Mouse (Mus musculus) limb, embryonic 10.5 days (tissue): ENCODE measurements around the gene Clybl. TPM values are rescaled to one million over a fixed set of nuclear protein-coding genes. Genes with fewer than 3 reads are reported as not detected.

Source experiments
- DNase-seq: peaks from one replicate; pipeline ENCODE4 v3.0.0-alpha.2; 2017; ENCODE audit warnings: low spot score
- H3K27ac ChIP-seq: fragments of 300-500 bp; sonication (generic); 2 replicates; pipeline ENCODE4 v1.5.1; 2016; ENCODE audit warnings: mild to moderate bottlenecking
- H3K27me3 ChIP-seq: fragments of 300-500 bp; sonication (generic); 2 replicates; pipeline ENCODE4 v1.6.1; 2016; ENCODE audit warnings: low read depth, mild to moderate bottlenecking; ENCODE audit not compliant: poor library complexity, severe bottlenecking
- H3K36me3 ChIP-seq: fragments of 300-500 bp; sonication (generic); 2 replicates; pipeline ENCODE4 v1.6.1; 2016; ENCODE audit warnings: mild to moderate bottlenecking, moderate library complexity
- H3K4me1 ChIP-seq: fragments of 300-500 bp; sonication (generic); 2 replicates; pipeline ENCODE4 v1.6.1; 2016
- H3K4me3 ChIP-seq: fragments of 300-500 bp; sonication (generic); 2 replicates; pipeline ENCODE4 v1.5.1; 2016; ENCODE audit warnings: mild to moderate bottlenecking, moderate library complexity
- H3K9me3 ChIP-seq: fragments of 300-500 bp; sonication (generic); replicated peaks from 2 replicates; pipeline ENCODE4 v1.6.1; 2016; ENCODE audit warnings: mild to moderate bottlenecking
- WGBS: fragments of 180-500 bp; shearing (Covaris S2); methylation state at CpG from one replicate; pipeline ENCODE4 v1.1.7; 2016; 5-methylcytosine and 5-hydroxymethylcytosine counted together
- polyA plus RNA-seq: library from polyadenylated mRNA; unstranded; fragments of >200 nt; fragmentation: Nextera tagmentation; extraction: Ambion mirVana; gene quantifications from 2 replicates; pipeline ENCODE4 v1.2.1, GENCODE M21; 2016

Gene Clybl
- polyA plus RNA-seq, 1 experiment from 2014 or later, result 25.1 TPM

GRCm38 (mm10) chr14:122416166-122416771 lies 234.8 kb downstream of the Clybl start:
- Histone ChIP-seq H3K4me1 (peaks cover 47% of the 10 kb centered on the region), H3K27ac (no peak overlapping the region), H3K27me3 (no peaks in the 10 kb centered on the region), H3K36me3 (no peaks in the 10 kb centered on the region), H3K4me3 (no peak overlapping the region), H3K9me3 (no peaks in the 10 kb centered on the region)
- 28% methylated on average over 4 of the region's 4 CpGs for WGBS
- DNase-seq, result no peak

- WGBS, result 92% methylated on average over 3 of the region's 3 CpGs
- DNase-seq, result no peak
- no peaks in the 10 kb centered on the region for H3K27me3 ChIP-seq
- H3K4me1 ChIP-seq, result peaks cover 32% of the 10 kb centered on the region
- no peak overlapping the region for H3K27ac ChIP-seq
- no peaks in the 10 kb centered on the region for H3K36me3 ChIP-seq
- no peak overlapping the region for H3K4me3 ChIP-seq
- H3K9me3 ChIP-seq, result no peaks in the 10 kb centered on the region
Observed at GRCm38 (mm10) chr14:122424441-122424840, 242.9 kb downstream of the Clybl start.

GRCm38 (mm10) chr14:122426529-122427203 lies 245.2 kb downstream of the Clybl start:
- Histone ChIP-seq H3K4me1 (peaks cover 20% of the 10 kb centered on the region), H3K36me3 (no peaks in the 10 kb centered on the region), H3K27me3 (no peaks in the 10 kb centered on the region), H3K4me3 (no peak overlapping the region), H3K27ac (peak overlapping the region; percentile 64), H3K9me3 (no peaks in the 10 kb centered on the region)
- WGBS, result 67% methylated on average over 10 of the region's 10 CpGs
- DNase-seq, result no peak

- H3K27ac ChIP-seq, result peak overlapping the region; percentile 64
- 58% methylated on average over 8 of the region's 8 CpGs for WGBS
Observed at GRCm38 (mm10) chr14:122427204-122427560, 245.7 kb downstream of the Clybl start.

GRCm38 (mm10) chr14:122427654-122428053 lies 246.2 kb downstream of the Clybl start:
- H3K4me3 ChIP-seq, result no peak overlapping the region
- H3K9me3 ChIP-seq, result no peaks in the 10 kb centered on the region
- WGBS, result 88% methylated on average over 3 of the region's 3 CpGs
- no peaks in the 10 kb centered on the region for H3K27me3 ChIP-seq
- H3K36me3 ChIP-seq, result no peaks in the 10 kb centered on the region
- peaks cover 20% of the 10 kb centered on the region for H3K4me1 ChIP-seq
- no peak for DNase-seq
- no peak overlapping the region for H3K27ac ChIP-seq

More at GRCm38 (mm10) chr14:122427204-122427560, 245.7 kb downstream of the Clybl start:
- no peaks in the 10 kb centered on the region for H3K36me3 ChIP-seq
- no peak for DNase-seq
- no peaks in the 10 kb centered on the region for H3K9me3 ChIP-seq
- H3K4me1 ChIP-seq, result peaks cover 20% of the 10 kb centered on the region
- no peak overlapping the region for H3K4me3 ChIP-seq
- H3K27me3 ChIP-seq, result no peaks in the 10 kb centered on the region

- Histone ChIP-seq H3K27ac (no peak overlapping the region), H3K9me3 (no peaks in the 10 kb centered on the region), H3K27me3 (0 out of 2 replicates have a peak, but pooled peaks cover 5% of the 10 kb centered on the region), H3K4me1 (peaks cover 5% of the 10 kb centered on the region; the same call in 1 of the 2 replicates), H3K36me3 (no peaks in the 10 kb centered on the region), H3K4me3 (no peak overlapping the region)
- DNase-seq, result no peak
- 90% methylated on average over 3 of the region's 3 CpGs for WGBS
Observed at GRCm38 (mm10) chr14:122432558-122432957, 251.1 kb downstream of the Clybl start.

- WGBS, result 92% methylated on average over 10 of the region's 10 CpGs
- no peak overlapping the region for H3K4me3 ChIP-seq
- no peak for DNase-seq
- H3K36me3 ChIP-seq, result no peaks in the 10 kb centered on the region
- peaks cover 4% of the 10 kb centered on the region; the same call in 1 of the 2 replicates for H3K4me1 ChIP-seq
- 0 out of 2 replicates have a peak, but pooled peaks cover 5% of the 10 kb centered on the region for H3K27me3 ChIP-seq
- no peaks in the 10 kb centered on the region for H3K9me3 ChIP-seq
- no peak overlapping the region for H3K27ac ChIP-seq
Observed at GRCm38 (mm10) chr14:122434039-122434438, 252.5 kb downstream of the Clybl start.

- H3K4me3 ChIP-seq, result no peak overlapping the region
- DNase-seq, result no peak
- no peaks in the 10 kb centered on the region for H3K9me3 ChIP-seq
- H3K4me1 ChIP-seq, result peaks cover 8% of the 10 kb centered on the region
- H3K27me3 ChIP-seq, result 0 out of 2 replicates have a peak, but pooled peaks cover 5% of the 10 kb centered on the region
- WGBS, result 65% methylated on average over 10 of the region's 10 CpGs
- H3K27ac ChIP-seq, result no peak overlapping the region
- H3K36me3 ChIP-seq, result no peaks in the 10 kb centered on the region
Observed at GRCm38 (mm10) chr14:122436850-122437249, 255.3 kb downstream of the Clybl start.

- DNase-seq, result peak; percentile 63
- Histone ChIP-seq H3K4me3 (peak overlapping the region; percentile 59), H3K27me3 (peaks cover 57% of the 10 kb centered on the region), H3K27ac (peak overlapping the region; percentile 86), H3K9me3 (no peaks in the 10 kb centered on the region), H3K36me3 (no peaks in the 10 kb centered on the region), H3K4me1 (peaks cover 52% of the 10 kb centered on the region)
- WGBS, result 4% methylated on average over 29 of the region's 29 CpGs
Observed at GRCm38 (mm10) chr14:122449601-122450495, 268.3 kb downstream of the Clybl start.

GRCm38 (mm10) chr14:122450496-122451382 lies 269.2 kb downstream of the Clybl start, which contains the start of gene Gm5089:
TSS of gene Gm5089 (minus strand) at chr14:122451115.
- under 1% methylated on average over 59 of the region's 59 CpGs for WGBS
- no peaks in the 10 kb centered on the region for H3K36me3 ChIP-seq
- peak within 1 kb of the TSS; percentile 86 for H3K27ac ChIP-seq
- peaks cover 53% of the 10 kb centered on the region for H3K4me1 ChIP-seq
- DNase-seq, result peak; percentile 80
- H3K27me3 ChIP-seq, result peaks cover 53% of the 10 kb centered on the region
- H3K9me3 ChIP-seq, result no peaks in the 10 kb centered on the region
- H3K4me3 ChIP-seq, result peak within 1 kb of the TSS; percentile 59

- H3K4me3 ChIP-seq, result peak overlapping the region; percentile 59
- peak overlapping the region; percentile 86; the same call in 1 of the 2 replicates for H3K27ac ChIP-seq
- H3K27me3 ChIP-seq, result peaks cover 52% of the 10 kb centered on the region
- no peaks in the 10 kb centered on the region for H3K36me3 ChIP-seq
- peaks cover 53% of the 10 kb centered on the region for H3K4me1 ChIP-seq
- 62% methylated on average over 5 of the region's 5 CpGs for WGBS
- DNase-seq, result no peak
- H3K9me3 ChIP-seq, result no peaks in the 10 kb centered on the region
Observed at GRCm38 (mm10) chr14:122451551-122452145, 270.1 kb downstream of the Clybl start.
